In the genomic region with DNA sequence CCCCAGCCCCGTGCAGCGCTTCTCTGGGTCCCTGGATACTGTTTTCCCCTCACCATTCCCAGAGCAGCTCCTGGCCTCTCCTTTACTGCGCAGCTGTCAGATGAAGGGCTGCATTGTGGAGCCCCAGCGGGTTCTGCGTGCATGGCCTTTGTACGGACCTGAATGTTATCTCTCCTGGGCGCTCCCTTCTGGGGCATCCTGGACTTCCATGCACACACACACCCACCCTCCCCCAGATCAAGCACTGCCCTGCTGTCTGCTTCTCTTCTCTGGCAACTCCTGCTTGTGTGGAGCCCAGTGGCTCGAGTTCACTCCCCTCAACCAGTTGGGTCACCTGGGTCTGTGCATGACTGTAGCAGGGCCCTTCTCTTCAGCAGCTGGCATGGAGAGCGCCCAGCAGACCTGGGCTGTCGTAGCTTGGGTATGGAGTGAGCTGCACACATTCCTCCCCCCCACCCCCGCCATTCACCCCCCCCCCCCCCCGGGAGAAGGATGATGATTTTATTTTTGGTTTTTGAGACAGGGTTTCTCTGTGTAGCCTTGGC, we compare ENCODE assay signal across 31 mouse cellular contexts. TPM values are rescaled to one million over a fixed set of nuclear protein-coding genes. Genes with fewer than 3 reads are reported as not detected.
DNase-seq lines count a peak whose midpoint lies in the region; ATAC-seq and TF ChIP-seq lines count a peak whose summit lies in the region.
"Had no signal": no experiment of that assay in that cellular context is flagged by ENCODE, and none has a peak within 500 bp of the region (broad histone marks: within the 10 kb centered on the region; RNA-seq: fewer than 3 reads in every experiment).

No protein-coding gene starts in this region.

- H3K36me3 ChIP-seq in neural tube, embryonic 11.5 days (ENCODE audit: control insufficient read depth, insufficient read depth, low read length): no peaks in the 10 kb centered on the region
- H3K36me3 ChIP-seq in neural tube, embryonic 15.5 days: no peaks in the 10 kb centered on the region
- H3K36me3 ChIP-seq in intestine, postnatal 0 days (ENCODE audit: control insufficient read depth, insufficient read depth): no peaks in the 10 kb centered on the region
- H3K36me3 ChIP-seq in heart, embryonic 12.5 days: no peaks in the 10 kb centered on the region
- H3K36me3 ChIP-seq: G1E; limb, embryonic 10.5 days; liver, embryonic 15.5 days; lung, embryonic 15.5 days had no signal

- H3K9ac ChIP-seq in neural tube, embryonic 11.5 days (ENCODE audit: low read length): no peak overlapping the region
- H3K9ac ChIP-seq in neural tube, embryonic 15.5 days (replicated peaks): no peak overlapping the region
- H3K9ac ChIP-seq in intestine, postnatal 0 days (ENCODE audit: low read depth, low read length): no peak overlapping the region
- H3K9ac ChIP-seq in heart, embryonic 12.5 days: no peak overlapping the region; the same call in 1 of the 2 replicates
- H3K9ac ChIP-seq: forebrain, postnatal 0 days; liver, embryonic 15.5 days; lung, embryonic 15.5 days had no signal

- no peak for TF ChIP-seq CTCF in intestine, postnatal 0 days (IDR thresholded peaks at IDR 0.05; ENCODE audit: low read depth)

- no peaks in the 10 kb centered on the region for H3K27me3 ChIP-seq in neural tube, embryonic 11.5 days (ENCODE audit: control insufficient read depth, insufficient read depth, low read length)
- H3K27me3 ChIP-seq in neural tube, embryonic 15.5 days (replicated peaks): peaks cover 14% of the 10 kb centered on the region
- peaks cover 7% of the 10 kb centered on the region for H3K27me3 ChIP-seq in intestine, postnatal 0 days (replicated peaks; ENCODE audit: control insufficient read depth, insufficient read depth, low read length)
- H3K27me3 ChIP-seq in heart, embryonic 12.5 days (replicated peaks): peaks cover 38% of the 10 kb centered on the region
- H3K27me3 ChIP-seq: liver, embryonic 15.5 days had no signal

- no peak overlapping the region for H3K27ac ChIP-seq in neural tube, embryonic 11.5 days (ENCODE audit: low read depth, low read length)
- H3K27ac ChIP-seq in neural tube, embryonic 15.5 days (replicated peaks): no peak overlapping the region
- H3K27ac ChIP-seq in intestine, postnatal 0 days (ENCODE audit: low read depth, low read length): no peak overlapping the region
- no peak overlapping the region; the same call in 1 of the 2 replicates for H3K27ac ChIP-seq in heart, embryonic 12.5 days (ENCODE audit: poor library complexity, severe bottlenecking)
- H3K27ac ChIP-seq: kidney, postnatal 0 days; limb, embryonic 10.5 days; liver, embryonic 15.5 days; lung, embryonic 15.5 days had no signal

- no peak overlapping the region for H3K4me2 ChIP-seq in neural tube, embryonic 11.5 days (ENCODE audit: low read depth)
- no peak overlapping the region for H3K4me2 ChIP-seq in neural tube, embryonic 15.5 days
- H3K4me2 ChIP-seq in intestine, postnatal 0 days (replicated peaks; ENCODE audit: low read depth): 0 out of 2 replicates have a peak overlapping the region, but pooled peaks have one; percentile 9
- H3K4me2 ChIP-seq in heart, embryonic 12.5 days: no peak overlapping the region; the same call in 1 of the 2 replicates
- H3K4me2 ChIP-seq: liver, embryonic 15.5 days; lung, embryonic 15.5 days had no signal

- DNase-seq in embryo, embryonic 10.5 days (ENCODE audit: low spot score): peak; percentile 7
- DNase-seq in embryo, embryonic 11 days: no peak
- DNase-seq in neural tube, embryonic 11.5 days (ENCODE audit: low spot score): peak; percentile 20
- DNase-seq in R1 (ENCODE audit: low read depth, low spot score): peak; percentile 51
- DNase-seq: adrenal gland, postnatal 10 days; cerebellum, adult 18-20 months; cerebellum, postnatal 25 days; forebrain, postnatal 0 days; gastrocnemius, postnatal 14 days; heart, adult 18-20 months; heart, postnatal 4 days; kidney, adult 2 months; liver; lung, postnatal 4 days; retina, postnatal 1 day had no signal

- no peaks in the 10 kb centered on the region for H3K9me3 ChIP-seq in neural tube, embryonic 11.5 days (ENCODE audit: control insufficient read depth, low read length)
- H3K9me3 ChIP-seq in neural tube, embryonic 15.5 days (replicated peaks): no peaks in the 10 kb centered on the region
- no peaks in the 10 kb centered on the region for H3K9me3 ChIP-seq in intestine, postnatal 0 days (ENCODE audit: control insufficient read depth)
- H3K9me3 ChIP-seq in heart, embryonic 12.5 days (replicated peaks): no peaks in the 10 kb centered on the region
- H3K9me3 ChIP-seq: limb, embryonic 10.5 days; liver, embryonic 15.5 days; lung, embryonic 15.5 days had no signal

- H3K4me1 ChIP-seq in neural tube, embryonic 11.5 days (ENCODE audit: control insufficient read depth, insufficient read depth, low read length): no peaks in the 10 kb centered on the region
- H3K4me1 ChIP-seq in neural tube, embryonic 15.5 days: no peaks in the 10 kb centered on the region
- no peaks in the 10 kb centered on the region; the same call in 1 of the 2 replicates for H3K4me1 ChIP-seq in intestine, postnatal 0 days (replicated peaks; ENCODE audit: control insufficient read depth, insufficient read depth, low read length)
- peaks cover 7% of the 10 kb centered on the region for H3K4me1 ChIP-seq in heart, embryonic 12.5 days (replicated peaks)
- H3K4me1 ChIP-seq: liver, embryonic 15.5 days; lung, embryonic 15.5 days had no signal

- H3K4me3 ChIP-seq in neural tube, embryonic 11.5 days (ENCODE audit: low read depth, low read length): no peak overlapping the region
- no peak overlapping the region for H3K4me3 ChIP-seq in neural tube, embryonic 15.5 days (replicated peaks)
- no peak overlapping the region for H3K4me3 ChIP-seq in intestine, postnatal 0 days (ENCODE audit: low read depth, low read length)
- H3K4me3 ChIP-seq in heart, embryonic 12.5 days: no peak overlapping the region
- H3K4me3 ChIP-seq: limb, embryonic 10.5 days; liver, embryonic 15.5 days; lung, embryonic 15.5 days; myocyte had no signal

- ATAC-seq in neural tube, embryonic 11.5 days (ENCODE audit: insufficient read depth, low FRiP score, low TSS enrichment): no peak
- no peak for ATAC-seq in neural tube, embryonic 15.5 days (ENCODE audit: low FRiP score)
- peak; percentile 47; the same call in 1 of the 2 replicates for ATAC-seq in intestine, postnatal 0 days
- no peak for ATAC-seq in inflammation-experienced regulatory T-cells, adult 6 months
- ATAC-seq in heart, embryonic 12.5 days (ENCODE audit: insufficient number of reproducible peaks, low FRiP score): no peak
- ATAC-seq: forebrain, postnatal 0 days; hindbrain, embryonic 16.5 days; midbrain, embryonic 16.5 days had no signal

- 37% methylated on average over 12 of the region's 12 CpGs for WGBS in neural tube, embryonic 11.5 days
- 32% methylated on average over 11 of the region's 12 CpGs for WGBS in neural tube, embryonic 15.5 days
- 29% methylated on average over 11 of the region's 12 CpGs for WGBS in intestine, postnatal 0 days
- 29% methylated on average over 12 of the region's 12 CpGs for WGBS in heart, embryonic 12.5 days

RNA-seq across cellular contexts. Expression of a gene that starts 9.6 kb away (rescaled TPM):
- 0.14 and 0.16 TPM in 2 replicates for polyA plus RNA-seq in neural tube, embryonic 11.5 days (2014; fragmentation: Nextera tagmentation; extraction: Ambion mirVana)
- 0.10 TPM in 1 of 2 replicates, not detected in the other for polyA plus RNA-seq in neural tube, embryonic 15.5 days (2015; fragmentation: Nextera tagmentation; extraction: Ambion mirVana)
- polyA plus RNA-seq in intestine, postnatal 0 days (2015; fragmentation: Nextera tagmentation; extraction: Ambion mirVana): not detected in 2 replicates
- polyA plus RNA-seq in inflammation-experienced regulatory T-cells, adult 6 months (2017; shearing (Covaris generic)): not detected
- polyA plus RNA-seq in heart, embryonic 12.5 days (2016; fragmentation: Nextera tagmentation; extraction: Ambion mirVana): not detected in 2 replicates
- polyA plus RNA-seq: forebrain, postnatal 0 days; G1E; heart, embryonic 14.5 days; hindbrain, embryonic 16.5 days; kidney, adult 2 months; kidney, postnatal 0 days; liver, embryonic 15.5 days; lung, embryonic 15.5 days; midbrain, embryonic 16.5 days; neural tube, embryonic 14.5 days; stomach, embryonic 14.5 days; urinary bladder, adult 2 months had no signal
